Comparison of ENCODE assay signal across 10 mouse cellular contexts in genomic region chr3:105771534-105771933, GRCm38 (mm10). TPM values are rescaled to one million over a fixed set of nuclear protein-coding genes. Genes with fewer than 3 reads are reported as not detected.
DNase-seq lines count a peak whose midpoint lies in the region; ATAC-seq and TF ChIP-seq lines count a peak whose summit lies in the region.
"Had no signal": no experiment of that assay in that cellular context is flagged by ENCODE, and none has a peak within 500 bp of the region (broad histone marks: within the 10 kb centered on the region; RNA-seq: fewer than 3 reads in every experiment).

No protein-coding gene starts in this region.

- no peak for ATAC-seq in intestine, postnatal 0 days
- ATAC-seq in intestine, embryonic 16.5 days, result no peak

- peak; percentile 51 for DNase-seq in c-Kit-positive CD71-positive TER-119-positive erythroid progenitor cells, embryonic 14.5 days (ENCODE audit: low spot score)
- peak; percentile 20 to 50 for DNase-seq in spleen, adult 18-20 months
- DNase-seq in right cerebral cortex, postnatal 36 days (ENCODE audit: low spot score in 2 of 2), result no peak
- DNase-seq in heart, adult 8-10 months (ENCODE audit: low spot score), result no peak
- DNase-seq in layer of hippocampus, adult 8-10 months (ENCODE audit: low spot score in 2 of 2), result no peak

- H3K27ac ChIP-seq in intestine, postnatal 0 days (ENCODE audit: low read depth, low read length), result no peak overlapping the region
- H3K27ac ChIP-seq in intestine, embryonic 16.5 days (ENCODE audit: low read length), result no peak overlapping the region
- no peak overlapping the region for H3K27ac ChIP-seq in ES-Bruce4 (ENCODE audit: insufficient read depth, low read length)
- H3K27ac ChIP-seq: heart, embryonic 15.5 days; limb, embryonic 12.5 days had no signal

- H3K4me1 ChIP-seq in intestine, postnatal 0 days (replicated peaks; ENCODE audit: control insufficient read depth, insufficient read depth, low read length), result no peaks in the 10 kb centered on the region
- no peaks in the 10 kb centered on the region for H3K4me1 ChIP-seq in intestine, embryonic 16.5 days (ENCODE audit: control insufficient read depth, insufficient read depth, low read length)
- H3K4me1 ChIP-seq in ES-Bruce4 (ENCODE audit: control insufficient read depth, insufficient read depth, low read length), result no peaks in the 10 kb centered on the region
- H3K4me1 ChIP-seq: heart, embryonic 15.5 days; limb, embryonic 12.5 days had no signal

- no peaks in the 10 kb centered on the region for H3K36me3 ChIP-seq in intestine, postnatal 0 days (ENCODE audit: control insufficient read depth, insufficient read depth)
- H3K36me3 ChIP-seq in intestine, embryonic 16.5 days (ENCODE audit: control insufficient read depth, insufficient read depth, low read length), result no peaks in the 10 kb centered on the region
- no peaks in the 10 kb centered on the region for H3K36me3 ChIP-seq in ES-Bruce4 (ENCODE audit: control insufficient read depth, insufficient read depth, low read length, poor library complexity, severe bottlenecking)
- H3K36me3 ChIP-seq: heart, embryonic 15.5 days; limb, embryonic 12.5 days had no signal

- no peak overlapping the region for H3K4me3 ChIP-seq in intestine, postnatal 0 days (ENCODE audit: low read depth, low read length)
- no peak overlapping the region for H3K4me3 ChIP-seq in intestine, embryonic 16.5 days (ENCODE audit: low read length)
- H3K4me3 ChIP-seq in ES-Bruce4 (ENCODE audit: low read depth, low read length), result no peak overlapping the region
- H3K4me3 ChIP-seq: heart, embryonic 15.5 days; limb, embryonic 12.5 days had no signal

- H3K4me2 ChIP-seq in intestine, postnatal 0 days (replicated peaks; ENCODE audit: low read depth), result no peak overlapping the region
- H3K4me2 ChIP-seq in intestine, embryonic 16.5 days (ENCODE audit: low read depth, low read length), result no peak overlapping the region
- H3K4me2 ChIP-seq: heart, embryonic 15.5 days; limb, embryonic 12.5 days had no signal

- H3K27me3 ChIP-seq in intestine, postnatal 0 days (replicated peaks; ENCODE audit: control insufficient read depth, insufficient read depth, low read length), result no peaks in the 10 kb centered on the region
- no peaks in the 10 kb centered on the region for H3K27me3 ChIP-seq in intestine, embryonic 16.5 days (replicated peaks; ENCODE audit: control insufficient read depth, insufficient read depth, low read length)
- H3K27me3 ChIP-seq in ES-Bruce4 (ENCODE audit: control insufficient read depth, insufficient read depth, low read length, poor library complexity, severe bottlenecking), result no peaks in the 10 kb centered on the region
- H3K27me3 ChIP-seq: heart, embryonic 15.5 days; limb, embryonic 12.5 days had no signal

- no peaks in the 10 kb centered on the region for H3K9me3 ChIP-seq in intestine, postnatal 0 days (ENCODE audit: control insufficient read depth)
- H3K9me3 ChIP-seq in intestine, embryonic 16.5 days (ENCODE audit: control insufficient read depth, low read length), result no peaks in the 10 kb centered on the region
- H3K9me3 ChIP-seq in ES-Bruce4 (replicated peaks; ENCODE audit: control insufficient read depth, insufficient read depth, low read length, poor library complexity, severe bottlenecking), result no peaks in the 10 kb centered on the region
- H3K9me3 ChIP-seq: heart, embryonic 15.5 days; limb, embryonic 12.5 days had no signal

- no peak for TF ChIP-seq EP300 in ES-Bruce4 (IDR thresholded peaks at IDR 0.05; ENCODE audit: insufficient read depth, low read depth, low read length)

- no peak overlapping the region for H3K9ac ChIP-seq in intestine, postnatal 0 days (ENCODE audit: low read depth, low read length)
- no peak overlapping the region for H3K9ac ChIP-seq in intestine, embryonic 16.5 days (ENCODE audit: low read depth, low read length)
- H3K9ac ChIP-seq in ES-Bruce4 (ENCODE audit: low read depth, poor library complexity, severe bottlenecking), result no peak overlapping the region
- H3K9ac ChIP-seq: heart, embryonic 15.5 days; limb, embryonic 12.5 days had no signal

- TF ChIP-seq CTCF in intestine, postnatal 0 days (IDR thresholded peaks at IDR 0.05; ENCODE audit: low read depth), result peak; percentile 72
- TF ChIP-seq CTCF in ES-Bruce4 (IDR thresholded peaks at IDR 0.05; ENCODE audit: low read depth, low read length), result peak; percentile 36

- no peak for TF ChIP-seq POLR2A in ES-Bruce4 (IDR thresholded peaks at IDR 0.05; ENCODE audit: insufficient read depth, low read length)

RNA-seq across cellular contexts. Expression of gene Rap1a, which starts 29.6 kb away (rescaled TPM):
- 119 and 121 TPM in 2 replicates for polyA plus RNA-seq in intestine, postnatal 0 days (2015; fragmentation: Nextera tagmentation; extraction: Ambion mirVana)
- 104 and 107 TPM in 2 replicates for polyA plus RNA-seq in intestine, embryonic 16.5 days (2015; fragmentation: Nextera tagmentation; extraction: Ambion mirVana)
- 87.7 and 88.6 TPM in 2 replicates for polyA plus RNA-seq in ES-Bruce4 (2011; ENCODE audit: insufficient read depth, insufficient read length, low read depth, missing spikeins)
- 100 to 1,000 TPM in 2 of 4 experiments, 10 to 100 TPM in 2; 86.5 to 102 (median 97.8) TPM for total RNA-seq in heart, adult 8-10 months (2022)
- total RNA-seq in layer of hippocampus, adult 8-10 months (2022), result 100 to 1,000 TPM in 1 of 4 experiments, 10 to 100 TPM in 3; 80.2 to 101 (median 89.7) TPM

Comparison
In these comparisons a context has a peak if more than half of its experiments do, and no peak if none do; other contexts are left out.
1. DNase-seq: peak in c-Kit-positive CD71-positive TER-119-positive erythroid progenitor cells, embryonic 14.5 days (single experiment) and spleen, adult 18-20 months (2 of 2); none in right cerebral cortex, postnatal 36 days (0 of 2), heart, adult 8-10 months (single experiment) and layer of hippocampus, adult 8-10 months (0 of 2).